Mouse (Mus musculus) CH12.LX (cell line): Measurements from ENCODE around the gene Mdc1. TPM values are rescaled to one million over a fixed set of nuclear protein-coding genes. Genes with fewer than 3 reads are reported as not detected.

Experiments used
- DNase-seq: peaks from one replicate; pipeline ENCODE4 v3.0.0-alpha.2; 2013; ENCODE audit errors: extremely low read depth
- H3K27ac ChIP-seq: 2 replicates; pipeline ENCODE4 v1.5.1; 2012; ENCODE audit warnings: low read depth, mild to moderate bottlenecking, control low read depth, moderate library complexity; ENCODE audit not compliant: insufficient read depth
- H3K27me3 ChIP-seq: replicated peaks from 2 replicates; pipeline ENCODE3; 2012; ENCODE audit warnings: inconsistent platforms
- H3K36me3 ChIP-seq, 2 experiments: replicated peaks in 1 of 2; 2 replicates each; pipeline versions ENCODE3 to v1.6.1; 2012; ENCODE audit warnings: inconsistent platforms in 1 of 2, low read length in 1 of 2, mild to moderate bottlenecking in 1 of 2, mixed read lengths in 1 of 2, moderate library complexity in 1 of 2; ENCODE audit not compliant: control insufficient read depth in 1 of 2, insufficient read depth in 1 of 2
- H3K4me1 ChIP-seq, 2 experiments: 2 replicates each; pipeline ENCODE4 v1.6.1; 2012; ENCODE audit warnings: inconsistent platforms in 1 of 2, moderate library complexity in 1 of 2; ENCODE audit not compliant: insufficient read depth in 2 of 2, control insufficient read depth in 1 of 2
- H3K4me2 ChIP-seq: 2 replicates; pipeline ENCODE4 v1.6.1; 2012; ENCODE audit warnings: low read depth, mild to moderate bottlenecking, control low read depth; ENCODE audit not compliant: poor library complexity, insufficient read depth, severe bottlenecking
- H3K4me3 ChIP-seq, 3 experiments: fragments of 150-350 bp in 1 of 3; sonication (generic) in 1 of 3; replicated peaks in 1 of 3; 2 replicates each; pipeline versions ENCODE3 to v1.5.1; 2011 to 2012; ENCODE audit warnings: low read depth in 2 of 3, low read length in 2 of 3, mild to moderate bottlenecking in 2 of 3, moderate library complexity in 2 of 3, control low read depth in 1 of 3, improper control_type of control experiment in 1 of 3, inconsistent platforms in 1 of 3, mixed read lengths in 1 of 3; ENCODE audit not compliant: poor library complexity in 1 of 3
- H3K79me2 ChIP-seq: replicated peaks from 2 replicates; pipeline ENCODE4 v1.6.1; 2012; ENCODE audit warnings: mild to moderate bottlenecking, moderate library complexity; ENCODE audit not compliant: control insufficient read depth, poor library complexity, insufficient read depth, severe bottlenecking; ENCODE audit errors: extremely low read depth
- H3K9ac ChIP-seq: 2 replicates; pipeline ENCODE4 v1.6.1; 2012; ENCODE audit warnings: low read depth, mild to moderate bottlenecking, control low read depth, moderate library complexity; ENCODE audit not compliant: insufficient read depth
- H3K9me3 ChIP-seq: replicated peaks from 2 replicates; pipeline ENCODE3; 2012; ENCODE audit warnings: low read length, inconsistent platforms, mixed read lengths
- CTCF ChIP-seq, 2 experiments: IDR thresholded peaks in 1 of 2; conservative IDR thresholded peaks in 1 of 2; 2 replicates each; pipeline ENCODE4 v1.5.1; 2011 to 2012; ENCODE audit warnings: low read depth in 2 of 2, low read length in 2 of 2, improper control_type of control experiment in 1 of 2, inconsistent platforms in 1 of 2, mild to moderate bottlenecking in 1 of 2, moderate library complexity in 1 of 2
- E2F4 ChIP-seq: IDR thresholded peaks from 2 replicates; pipeline ENCODE4 v1.6.1; 2011; ENCODE audit warnings: low read depth, low read length, improper control_type of control experiment; ENCODE audit not compliant: insufficient replicate concordance
- IRF4 ChIP-seq: IDR thresholded peaks from 2 replicates; pipeline ENCODE4 v1.6.1; 2014; ENCODE audit warnings: low read depth, mild to moderate bottlenecking, inconsistent platforms, low read length, improper control_type of control experiment
- JUN ChIP-seq: IDR thresholded peaks from 2 replicates; pipeline ENCODE4 v1.6.1; 2011; ENCODE audit warnings: low read depth, mild to moderate bottlenecking, low read length, improper control_type of control experiment, moderate library complexity; ENCODE audit not compliant: insufficient read depth
- JUND ChIP-seq: conservative IDR thresholded peaks from 2 replicates; pipeline ENCODE4 v1.6.1; 2011; ENCODE audit warnings: low read depth, low read length, improper control_type of control experiment
- KAT2A ChIP-seq: IDR thresholded peaks from 2 replicates; pipeline ENCODE4 v1.6.1; 2012; ENCODE audit warnings: low read length, improper control_type of control experiment, inconsistent platforms; ENCODE audit not compliant: insufficient replicate concordance
- MAFK ChIP-seq: IDR thresholded peaks from 2 replicates; pipeline ENCODE4 v1.6.1; 2011; ENCODE audit warnings: low read length, improper control_type of control experiment; ENCODE audit not compliant: insufficient replicate concordance
- MAZ ChIP-seq: IDR thresholded peaks from 2 replicates; pipeline ENCODE4 v1.6.1; 2012; ENCODE audit warnings: low read depth, mild to moderate bottlenecking, inconsistent platforms, low read length, improper control_type of control experiment, moderate library complexity
- MYC ChIP-seq: IDR thresholded peaks from 2 replicates; pipeline ENCODE4 v1.6.1; 2011; ENCODE audit warnings: low read depth, mild to moderate bottlenecking, improper control_type of control experiment, low read length
- NELFE ChIP-seq: IDR thresholded peaks from 2 replicates; pipeline ENCODE4 v1.6.1; 2011; ENCODE audit warnings: low read depth, low read length, improper control_type of control experiment
- POLR2A ChIP-seq: IDR thresholded peaks from 2 replicates; pipeline ENCODE4 v1.6.1; 2011; ENCODE audit warnings: low read depth, mild to moderate bottlenecking, improper control_type of control experiment, low read length
- RAD21 ChIP-seq: IDR thresholded peaks from 2 replicates; pipeline ENCODE4 v1.6.1; 2011; ENCODE audit warnings: low read depth, mild to moderate bottlenecking, low read length, improper control_type of control experiment, moderate library complexity
- RCOR1 ChIP-seq: conservative IDR thresholded peaks from 2 replicates; pipeline ENCODE4 v1.6.1; 2012; ENCODE audit warnings: low read depth, mild to moderate bottlenecking, inconsistent platforms, low read length, improper control_type of control experiment
- SMC3 ChIP-seq: IDR thresholded peaks from 2 replicates; pipeline ENCODE4 v1.6.1; 2011; ENCODE audit warnings: low read depth, low read length, improper control_type of control experiment
- TCF12 ChIP-seq: IDR thresholded peaks from 2 replicates; pipeline ENCODE4 v1.6.1; 2014; ENCODE audit warnings: low read depth, mild to moderate bottlenecking, inconsistent platforms, low read length, improper control_type of control experiment
- ZC3H11A ChIP-seq: IDR thresholded peaks from 2 replicates; pipeline ENCODE4 v1.6.1; 2012; ENCODE audit warnings: low read depth, mild to moderate bottlenecking, inconsistent platforms, low read length, improper control_type of control experiment
- ZNF384 ChIP-seq: IDR thresholded peaks from 2 replicates; pipeline ENCODE4 v1.6.1; 2012; ENCODE audit warnings: low read depth, low read length, improper control_type of control experiment, inconsistent platforms
- dilution Hi-C: fragments of 300-500 bp; cut with MboI; formaldehyde crosslinking; loops from 2 replicates; pipeline ENCODE4 v1.14.3; 2020; ENCODE audit warnings: low sequenced_read_pairs; ENCODE audit not compliant: extremely low pct_unique_long_range_greater_than_20kb, extremely low pct_ligation_motif_present
- in situ Hi-C: fragments of 300-500 bp; cut with MboI; formaldehyde crosslinking; loops from 3 replicates; pipeline ENCODE4 v1.14.3; 2019; ENCODE audit warnings: low sequenced_read_pairs, low pct_ligation_motif_present, low pct_unique_long_range_greater_than_20kb, mixed read lengths
- polyA plus RNA-seq: library from polyadenylated mRNA; unstranded; fragments of >175 nt; gene quantifications from 2 replicates; pipeline ENCODE4 v1.2.1, GENCODE M21; 2012; ENCODE audit warnings: low read depth; ENCODE audit not compliant: insufficient read length
- total RNA-seq, 2 experiments: library from RNA; depleted of rRNA; stranded (reverse); fragments of 300-350 nt in 1 of 2; fragments of >200 nt in 1 of 2; gene quantifications; 2 replicates each; pipeline ENCODE4 v1.2.3; 2012 to 2014

Mdc1 gene
- total and polyA plus RNA-seq, 3 experiments, result 3.3 to 15.7 (median 8.2) TPM

DNA sequence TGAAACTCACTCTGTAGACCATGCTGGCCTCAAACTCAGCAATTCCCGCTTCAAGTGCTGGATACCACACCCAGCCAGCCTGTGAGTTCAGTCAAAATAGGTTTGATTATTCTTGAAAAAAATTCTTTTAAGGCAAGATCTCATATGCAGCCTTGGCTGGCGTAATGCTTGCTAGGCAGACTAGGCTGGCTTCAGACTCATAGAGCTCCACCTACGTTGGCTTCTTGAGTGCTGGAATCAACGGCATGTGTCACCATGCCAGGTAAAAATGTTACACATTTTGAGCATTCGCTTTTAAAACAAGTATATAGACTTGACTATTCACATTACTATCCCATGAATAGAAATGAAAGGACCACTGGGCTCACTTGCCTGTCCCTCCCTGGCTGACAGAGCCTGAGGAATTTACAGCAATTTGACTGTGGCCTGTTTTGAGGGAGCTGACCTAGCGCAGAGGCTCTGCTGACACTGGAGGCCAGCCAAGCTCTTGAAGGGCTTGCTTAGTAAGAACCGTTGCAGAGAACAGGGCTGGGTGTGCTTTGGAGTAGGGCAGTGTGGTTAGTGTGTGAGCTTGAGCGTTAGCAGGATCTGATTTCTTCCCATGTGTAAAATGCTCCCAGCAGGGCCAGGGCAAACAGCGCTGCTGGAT, 62.2 kb downstream of the Mdc1 start:
- H3K36me3 ChIP-seq, result peaks cover 25 to 78% of the 10 kb centered on the region in 2 experiments
- no peak overlapping the region for H3K4me2 ChIP-seq
- no peaks in the 10 kb centered on the region for H3K27me3 ChIP-seq
- no peaks in the 10 kb centered on the region for H3K79me2 ChIP-seq
- DNase-seq, result no peak
- H3K4me3 ChIP-seq, result no peak overlapping the region
- no peak for TF ChIP-seq IRF4
- no peak for TF ChIP-seq NELFE
- no peak overlapping the region for H3K9ac ChIP-seq
- H3K27ac ChIP-seq, result no peak overlapping the region
- in situ Hi-C loops (no loop called here), dilution Hi-C loops (no loop called here)
- peaks cover 0 to 12% of the 10 kb centered on the region in 2 experiments; a peak in 3 of 4 replicates for H3K4me1 ChIP-seq
- H3K9me3 ChIP-seq, result no peaks in the 10 kb centered on the region

DNA sequence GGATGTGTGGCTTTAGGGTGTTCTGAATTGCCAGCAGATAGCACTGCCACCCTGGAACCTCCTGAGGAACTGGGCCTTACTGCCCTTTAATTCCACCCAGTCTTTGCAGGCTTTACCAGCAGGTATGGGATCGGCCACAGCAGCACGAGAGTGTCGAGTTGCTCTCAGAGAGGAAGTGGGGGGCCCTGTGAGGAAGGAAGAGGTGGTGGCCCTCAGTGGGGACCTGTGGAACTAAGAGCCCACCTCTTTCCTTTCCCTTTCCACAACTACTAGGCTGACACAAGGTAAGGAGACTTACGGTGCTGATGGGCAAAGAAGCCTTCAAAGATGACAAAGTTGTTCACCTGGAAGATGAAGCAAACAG, 62.7 kb downstream of the Mdc1 start:
- Histone ChIP-seq H3K4me3 (no peak overlapping the region), H3K79me2 (no peaks in the 10 kb centered on the region), H3K4me1 (peaks cover 0 to 15% of the 10 kb centered on the region in 2 experiments; a peak in 3 of 4 replicates), H3K9me3 (no peaks in the 10 kb centered on the region), H3K9ac (no peak overlapping the region), H3K27ac (no peak overlapping the region), H3K4me2 (no peak overlapping the region), H3K36me3 (peaks cover 25 to 83% of the 10 kb centered on the region in 2 experiments), H3K27me3 (no peaks in the 10 kb centered on the region)
- in situ Hi-C loops, result no loop called here
- TF ChIP-seq SMC3 (no peak), MAZ (no peak)
- dilution Hi-C loops, result no loop called here
- DNase-seq, result no peak

DNA sequence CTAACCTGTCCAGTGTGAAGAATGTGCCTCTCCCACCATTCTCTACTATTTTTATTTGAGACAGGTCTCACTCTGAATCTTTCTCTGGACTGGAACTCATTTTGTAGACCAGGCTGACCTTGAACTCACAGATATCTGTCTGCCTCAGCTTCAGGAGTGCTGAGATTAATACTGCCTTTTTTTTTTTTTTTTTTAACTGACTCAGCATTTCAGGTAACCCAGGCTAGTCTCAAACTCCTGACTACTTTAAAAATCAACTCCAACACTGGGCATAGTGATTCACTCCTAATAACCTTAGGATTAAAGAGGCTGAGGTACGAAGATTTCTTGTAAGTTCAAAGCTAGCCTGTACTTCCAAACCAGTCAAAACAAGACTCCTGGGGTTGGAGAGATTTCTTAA, 64.3 kb downstream of the Mdc1 start:
- dilution Hi-C loops, result no loop called here
- Histone ChIP-seq H3K4me1 (peaks cover 0 to 24% of the 10 kb centered on the region in 2 experiments; a peak in 3 of 4 replicates), H3K36me3 (peaks cover 21 to 71% of the 10 kb centered on the region in 2 experiments)

DNA sequence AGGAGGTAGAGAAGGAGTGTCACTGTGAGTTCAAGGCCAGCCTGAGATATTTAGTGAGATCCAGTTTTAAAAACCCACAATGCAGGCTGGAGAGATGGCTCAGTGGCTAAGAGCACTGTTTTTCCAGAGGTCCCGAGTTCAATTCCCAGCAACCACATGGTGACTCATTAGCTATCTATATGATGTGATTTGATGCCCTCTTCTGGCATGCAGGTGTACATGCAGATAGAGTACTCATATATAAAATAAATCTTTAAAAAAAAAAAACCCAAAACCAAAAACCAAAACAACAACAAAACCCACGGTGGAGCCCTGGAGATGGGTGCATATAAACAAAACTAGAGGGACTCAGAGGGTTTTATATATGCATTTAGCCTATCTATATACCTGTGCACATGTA, 66.3 kb downstream of the Mdc1 start:
- Histone ChIP-seq H3K27me3 (no peaks in the 10 kb centered on the region), H3K9ac (no peak overlapping the region), H3K79me2 (no peaks in the 10 kb centered on the region), H3K9me3 (no peaks in the 10 kb centered on the region), H3K4me3 (no peak overlapping the region), H3K36me3 (peaks cover 37 to 73% of the 10 kb centered on the region in 2 experiments), H3K27ac (no peak overlapping the region), H3K4me1 (peaks cover 0 to 37% of the 10 kb centered on the region in 2 experiments; a peak in 3 of 4 replicates), H3K4me2 (no peak overlapping the region)
- DNase-seq, result no peak
- dilution Hi-C loops (no loop called here), in situ Hi-C loops (no loop called here)
- no peak for TF ChIP-seq RCOR1
- TF ChIP-seq MYC, result peak; percentile 73
- no peak for TF ChIP-seq KAT2A
- no peak for TF ChIP-seq E2F4
- peak; percentile 75 for TF ChIP-seq JUND
- peak; percentile 24; the same call in 1 of the 2 replicates for TF ChIP-seq SMC3
- no peak for TF ChIP-seq ZC3H11A
- TF ChIP-seq CTCF (conservative IDR thresholded peaks at IDR 0.05 in 1 of 2, IDR thresholded peaks at IDR 0.05 in 1 of 2; ENCODE audit: low read depth in 2 of 2, low read length in 2 of 2), result peak in 1 of 2 experiments; percentile 54; a peak in 2 of 4 replicates
- TF ChIP-seq MAZ, result no peak
- no peak for TF ChIP-seq TCF12
- peak; percentile 34; the same call in 1 of the 2 replicates for TF ChIP-seq JUN
- peak; percentile 74 for TF ChIP-seq ZNF384
- TF ChIP-seq RAD21, result peak; percentile 47

More for the DNA sequence above, 64.3 kb downstream of the Mdc1 start:
- no peak for DNase-seq
- Histone ChIP-seq H3K27me3 (no peaks in the 10 kb centered on the region), H3K79me2 (no peaks in the 10 kb centered on the region), H3K9me3 (no peaks in the 10 kb centered on the region), H3K4me3 (no peak overlapping the region), H3K4me2 (no peak overlapping the region), H3K9ac (no peak overlapping the region)
- in situ Hi-C loops, result no loop called here
- peak; percentile 81 for TF ChIP-seq MAFK
- TF ChIP-seq POLR2A, result no peak
- TF ChIP-seq SMC3, result no peak
- TF ChIP-seq, all 38 proteins: peak for 1
- H3K27ac ChIP-seq, result no peak overlapping the region
